Mouse (Mus musculus): ENCODE measurements around the gene Slc6a21. TPM values are rescaled to one million over a fixed set of nuclear protein-coding genes. Genes with fewer than 3 reads are reported as not detected.

Slc6a21 gene
- total and polyA plus RNA-seq, 2 experiments: 0.18 TPM; not detected in 1

DNA sequence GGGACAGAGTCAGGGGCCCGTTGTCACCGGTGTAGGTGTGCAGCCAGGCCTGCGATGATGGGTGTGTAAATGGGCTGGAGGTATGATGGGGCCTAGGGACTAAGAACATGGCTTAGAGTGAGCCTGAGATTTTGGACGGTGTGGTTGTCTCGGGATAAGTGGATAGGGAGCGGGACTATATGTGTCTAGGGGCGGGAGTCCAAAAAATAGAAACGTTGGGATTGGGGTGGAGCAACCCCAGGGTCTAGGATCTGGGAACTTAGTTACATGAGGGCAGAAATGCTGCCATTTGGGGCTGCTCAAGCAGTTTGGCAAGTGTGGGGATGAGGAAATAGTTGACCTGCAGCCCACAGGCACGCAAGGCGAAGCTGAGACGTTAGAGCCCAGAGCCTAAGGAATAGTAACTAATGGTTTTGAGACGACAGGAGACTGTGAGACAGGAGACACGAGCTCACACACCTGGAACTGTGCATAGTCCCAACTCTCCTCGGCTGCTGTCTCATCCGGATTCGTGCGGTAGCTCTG is 41.6 kb upstream of the Slc6a21 start:
- peaks cover 4% of the 10 kb centered on the region; the same call in 1 of the 2 replicates for H3K4me1 ChIP-seq (ENCODE audit: control insufficient read depth, insufficient read depth, low read length)
- H3K36me3 ChIP-seq (ENCODE audit: control insufficient read depth, insufficient read depth, low read length): no peaks in the 10 kb centered on the region
- no peak for DNase-seq (ENCODE audit: extremely low read depth, low read depth, low spot score)
- H3K27ac ChIP-seq (replicated peaks; ENCODE audit: insufficient read depth, low read depth, low read length): no peak overlapping the region
- TF ChIP-seq CTCF (IDR thresholded peaks at IDR 0.05; ENCODE audit: low read depth, low read length): no peak
- no peak for TF ChIP-seq POLR2A (IDR thresholded peaks at IDR 0.05; ENCODE audit: extremely low read depth, insufficient read depth, low read length)
- H3K4me3 ChIP-seq (ENCODE audit: insufficient read depth, low read depth, low read length): no peak overlapping the region
- peaks cover 4% of the 10 kb centered on the region; the same call in 1 of the 2 replicates for H3K27me3 ChIP-seq (ENCODE audit: control insufficient read depth, insufficient read depth, low read length)
- WGBS: 68% methylated on average over 17 of the region's 17 CpGs
- no peaks in the 10 kb centered on the region for H3K79me2 ChIP-seq (ENCODE audit: control insufficient read depth, insufficient read depth, low read length)
- H3K9ac ChIP-seq (ENCODE audit: low read depth, low read length): no peak overlapping the region

DNA sequence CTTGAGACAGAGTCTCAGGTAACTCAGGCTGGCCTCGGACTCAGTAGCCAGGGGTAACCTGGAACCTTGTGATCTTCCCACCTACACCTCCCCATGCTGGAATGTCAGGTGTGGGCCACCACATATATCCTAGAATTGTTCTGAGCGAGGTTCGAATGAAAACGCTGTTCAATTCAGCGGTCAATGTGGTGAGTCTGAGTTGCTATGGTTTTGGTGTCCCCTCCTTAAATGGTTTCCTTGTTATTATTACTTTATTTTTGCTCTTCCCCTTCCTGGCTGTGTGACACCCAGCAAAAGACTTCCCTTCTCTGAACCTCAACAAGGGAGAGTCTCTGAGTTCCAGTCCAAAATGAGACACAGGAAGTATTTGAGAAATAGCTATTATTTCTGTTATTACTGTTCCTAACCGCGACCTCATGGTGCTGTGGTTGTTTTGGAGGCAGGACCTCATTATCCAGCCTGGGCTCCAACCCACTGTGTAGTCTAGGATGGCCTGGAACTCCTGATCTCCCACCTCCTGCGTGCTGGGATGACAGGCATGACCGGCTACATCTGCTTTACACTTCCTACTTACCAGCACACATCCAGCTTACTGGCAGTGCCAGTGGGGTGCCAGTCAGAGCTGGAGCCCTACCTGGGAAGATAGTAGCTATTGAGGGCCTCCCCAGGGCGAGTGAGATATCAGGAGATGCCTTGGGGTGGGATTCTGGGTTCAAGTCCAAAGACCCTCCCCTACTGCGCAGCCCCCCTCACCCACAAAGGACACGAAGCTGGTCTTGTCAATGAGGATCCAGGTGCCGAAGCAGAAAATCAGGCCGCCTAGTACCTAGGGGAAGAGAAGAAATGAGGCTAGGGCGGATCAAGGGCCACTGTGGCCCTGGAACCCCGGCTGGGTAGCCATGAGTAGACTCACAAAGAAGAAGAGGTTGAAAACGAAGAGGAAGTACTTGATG is 39.3 kb upstream of the Slc6a21 start:
- peak; percentile 23 for DNase-seq (ENCODE audit: extremely low read depth, low read depth, low spot score)
- TF ChIP-seq POLR2A (IDR thresholded peaks at IDR 0.05; ENCODE audit: extremely low read depth, insufficient read depth, low read length) (no peak), CTCF (IDR thresholded peaks at IDR 0.05; ENCODE audit: low read depth, low read length) (no peak)
- Histone ChIP-seq H3K79me2 (ENCODE audit: control insufficient read depth, insufficient read depth, low read length) (no peaks in the 10 kb centered on the region), H3K4me1 (ENCODE audit: control insufficient read depth, insufficient read depth, low read length) (peaks cover 4% of the 10 kb centered on the region; the same call in 1 of the 2 replicates), H3K36me3 (ENCODE audit: control insufficient read depth, insufficient read depth, low read length) (no peaks in the 10 kb centered on the region), H3K4me3 (ENCODE audit: insufficient read depth, low read depth, low read length) (no peak overlapping the region; the same call in 1 of the 2 replicates), H3K27ac (replicated peaks; ENCODE audit: insufficient read depth, low read depth, low read length) (0 out of 2 replicates have a peak overlapping the region, but pooled peaks have one; percentile 12), H3K9ac (ENCODE audit: low read depth, low read length) (0 out of 2 replicates have a peak overlapping the region, but pooled peaks have one; percentile 43), H3K27me3 (ENCODE audit: control insufficient read depth, insufficient read depth, low read length) (peaks cover 4% of the 10 kb centered on the region; the same call in 1 of the 2 replicates)
- WGBS: 76% methylated on average over 17 of the region's 17 CpGs

- 0 out of 2 replicates have a peak within 1 kb of the TSS, but pooled peaks have one; percentile 43 for H3K9ac ChIP-seq (ENCODE audit: low read depth, low read length)
- WGBS: 44% methylated on average over 20 of the region's 20 CpGs
- peaks cover 4% of the 10 kb centered on the region; the same call in 1 of the 2 replicates for H3K4me1 ChIP-seq (ENCODE audit: control insufficient read depth, insufficient read depth, low read length)
- 0 out of 2 replicates have a peak within 1 kb of the TSS, but pooled peaks have one; percentile 12 for H3K27ac ChIP-seq (replicated peaks; ENCODE audit: insufficient read depth, low read depth, low read length)
- H3K4me3 ChIP-seq (ENCODE audit: insufficient read depth, low read depth, low read length): no peak within 1 kb of the TSS; the same call in none of the 2 replicates
- peaks cover 4% of the 10 kb centered on the region; the same call in 1 of the 2 replicates for H3K27me3 ChIP-seq (ENCODE audit: control insufficient read depth, insufficient read depth, low read length)
- DNase-seq (ENCODE audit: extremely low read depth, low read depth, low spot score): no peak
- no peaks in the 10 kb centered on the region for H3K79me2 ChIP-seq (ENCODE audit: control insufficient read depth, insufficient read depth, low read length)
- TF ChIP-seq POLR2A (IDR thresholded peaks at IDR 0.05; ENCODE audit: extremely low read depth, insufficient read depth, low read length): no peak
- no peak for TF ChIP-seq CTCF (IDR thresholded peaks at IDR 0.05; ENCODE audit: low read depth, low read length)
- H3K36me3 ChIP-seq (ENCODE audit: control insufficient read depth, insufficient read depth, low read length): no peaks in the 10 kb centered on the region
Measured at GRCm38 (mm10) chr7:45238723-45239496, 38.4 kb upstream of the Slc6a21 start, which contains the start of gene Cd37. TSS of gene Cd37 (minus strand) at chr7:45239115.

GRCm38 (mm10) chr7:45240109-45240508 is 37.2 kb upstream of the Slc6a21 start:
- TF ChIP-seq CTCF (IDR thresholded peaks at IDR 0.05; ENCODE audit: low read depth, low read length) (no peak), POLR2A (IDR thresholded peaks at IDR 0.05; ENCODE audit: extremely low read depth, insufficient read depth, low read length) (no peak)
- H3K4me3 ChIP-seq (ENCODE audit: insufficient read depth, low read depth, low read length): no peak overlapping the region
- 96% methylated on average over 7 of the region's 7 CpGs for WGBS
- H3K27me3 ChIP-seq (ENCODE audit: control insufficient read depth, insufficient read depth, low read length): no peaks in the 10 kb centered on the region
- H3K9ac ChIP-seq (ENCODE audit: low read depth, low read length): no peak overlapping the region
- H3K4me1 ChIP-seq (ENCODE audit: control insufficient read depth, insufficient read depth, low read length): no peaks in the 10 kb centered on the region
- H3K36me3 ChIP-seq (ENCODE audit: control insufficient read depth, insufficient read depth, low read length): no peaks in the 10 kb centered on the region
- no peak overlapping the region for H3K27ac ChIP-seq (replicated peaks; ENCODE audit: insufficient read depth, low read depth, low read length)
- H3K79me2 ChIP-seq (ENCODE audit: control insufficient read depth, insufficient read depth, low read length): no peaks in the 10 kb centered on the region
- no peak for DNase-seq (ENCODE audit: extremely low read depth, low read depth, low spot score)

DNA sequence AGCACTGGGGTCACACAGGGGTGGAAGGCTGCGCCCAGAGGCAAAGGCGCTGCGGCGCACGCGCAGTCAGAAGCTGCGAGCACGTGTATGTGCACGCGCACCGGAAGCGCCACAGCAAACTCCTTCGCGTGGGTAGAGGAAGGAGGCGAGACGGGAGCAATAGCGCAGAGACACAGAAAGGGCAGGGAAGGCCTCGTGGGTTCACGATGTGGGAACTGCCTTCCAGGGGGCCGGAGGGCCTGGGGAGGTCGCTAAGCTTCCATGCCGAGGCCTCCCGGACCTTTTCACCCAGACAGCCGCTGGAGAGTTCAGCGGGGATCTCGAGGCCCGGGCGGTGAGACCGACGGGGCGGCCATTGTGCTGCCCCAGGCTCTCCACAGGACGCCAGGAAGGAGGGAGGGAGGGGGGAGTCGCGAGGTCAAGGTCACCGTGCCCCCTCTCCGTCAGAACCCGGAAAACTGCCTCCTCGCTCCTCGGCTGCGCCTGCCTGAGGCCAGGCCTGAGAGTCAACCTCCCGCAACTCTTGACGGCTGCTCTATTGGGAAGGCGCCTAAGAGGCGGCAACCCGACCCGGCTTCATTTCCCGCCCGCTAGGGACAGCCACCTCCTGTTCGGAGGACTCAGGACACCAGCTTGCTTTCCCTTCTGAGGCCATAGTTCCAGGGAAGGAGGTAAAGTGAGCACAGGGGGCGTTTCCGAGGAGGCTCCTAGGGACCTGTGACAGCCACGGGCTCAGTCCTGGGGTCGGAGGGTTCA is 36.5 kb upstream of the Slc6a21 start, which contains the start of gene Slc6a16:
Gene Slc6a16 (plus strand): TSS at position 453 of the 756 bp plus-strand sequence.
- Histone ChIP-seq H3K4me1 (ENCODE audit: control insufficient read depth, insufficient read depth, low read length) (no peaks in the 10 kb centered on the region), H3K9ac (ENCODE audit: low read depth, low read length) (no peak within 1 kb of the TSS)

More for the DNA sequence above, 36.5 kb upstream of the Slc6a21 start, which contains the start of gene Slc6a16:
- Histone ChIP-seq H3K36me3 (ENCODE audit: control insufficient read depth, insufficient read depth, low read length) (no peaks in the 10 kb centered on the region), H3K27me3 (ENCODE audit: control insufficient read depth, insufficient read depth, low read length) (no peaks in the 10 kb centered on the region), H3K4me3 (ENCODE audit: insufficient read depth, low read depth, low read length) (no peak within 1 kb of the TSS; the same call in 1 of the 2 replicates), H3K27ac (replicated peaks; ENCODE audit: insufficient read depth, low read depth, low read length) (no peak within 1 kb of the TSS), H3K79me2 (ENCODE audit: control insufficient read depth, insufficient read depth, low read length) (no peaks in the 10 kb centered on the region)
- DNase-seq (ENCODE audit: extremely low read depth, low read depth, low spot score): no peak
- no peak for TF ChIP-seq CTCF (IDR thresholded peaks at IDR 0.05; ENCODE audit: low read depth, low read length)
- TF ChIP-seq POLR2A (IDR thresholded peaks at IDR 0.05; ENCODE audit: extremely low read depth, insufficient read depth, low read length): no peak
- 38% methylated on average over 53 of the region's 53 CpGs for WGBS
